Mouse (Mus musculus): ENCODE measurements around the gene Ano4. TPM values are rescaled to one million over a fixed set of nuclear protein-coding genes. Genes with fewer than 3 reads are reported as not detected.

Gene Ano4
- total and polyA plus RNA-seq, 3 experiments, result 4.3 to 7.5 (median 7.2) TPM

DNA sequence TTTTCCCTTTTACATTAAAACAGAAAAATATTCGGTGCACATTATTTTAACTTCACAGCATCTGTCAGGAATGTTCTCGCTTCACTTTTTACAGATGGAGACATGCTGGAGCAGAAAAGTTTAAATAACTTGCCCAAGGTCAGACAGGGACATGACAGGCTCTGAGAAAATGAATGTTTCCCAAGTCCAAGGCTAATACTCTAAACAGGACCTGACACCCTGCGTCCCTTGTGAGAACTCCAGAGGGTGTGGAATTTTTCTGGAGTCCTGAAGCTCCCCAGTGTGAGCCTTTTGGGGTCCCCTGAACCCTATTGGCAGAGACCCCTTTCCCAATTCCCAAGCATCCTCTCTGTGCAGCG is 451 bp downstream of the Ano4 start:
- DNase-seq, result no peak
- TF ChIP-seq CTCF (IDR thresholded peaks at IDR 0.05) (no peak), POLR2A (IDR thresholded peaks at IDR 0.05; ENCODE audit: insufficient read depth, low read depth, low read length) (no peak), EP300 (IDR thresholded peaks at IDR 0.05; ENCODE audit: insufficient read depth, low read depth, low read length) (no peak)
- H3K9ac ChIP-seq (ENCODE audit: low read depth, low read length), result peak overlapping the region; percentile 69
- H3K79me2 ChIP-seq (replicated peaks; ENCODE audit: control insufficient read depth, insufficient read depth, low read length), result no peaks in the 10 kb centered on the region
- peak overlapping the region; percentile 57 for H3K27ac ChIP-seq
- intact Hi-C loops (cut with DNase I), result no loop called here
- H3K36me3 ChIP-seq (ENCODE audit: control insufficient read depth, insufficient read depth, low read length), result peaks cover 2% of the 10 kb centered on the region; the same call in 1 of the 2 replicates
- H3K4me3 ChIP-seq, result peak overlapping the region; percentile 54
- peaks cover 1% of the 10 kb centered on the region for H3K4me1 ChIP-seq (ENCODE audit: control insufficient read depth, insufficient read depth, low read length)
- no peaks in the 10 kb centered on the region for H3K27me3 ChIP-seq (ENCODE audit: control insufficient read depth, insufficient read depth, low read length)
- WGBS, result 8% methylated on average over 4 of the region's 4 CpGs

DNA sequence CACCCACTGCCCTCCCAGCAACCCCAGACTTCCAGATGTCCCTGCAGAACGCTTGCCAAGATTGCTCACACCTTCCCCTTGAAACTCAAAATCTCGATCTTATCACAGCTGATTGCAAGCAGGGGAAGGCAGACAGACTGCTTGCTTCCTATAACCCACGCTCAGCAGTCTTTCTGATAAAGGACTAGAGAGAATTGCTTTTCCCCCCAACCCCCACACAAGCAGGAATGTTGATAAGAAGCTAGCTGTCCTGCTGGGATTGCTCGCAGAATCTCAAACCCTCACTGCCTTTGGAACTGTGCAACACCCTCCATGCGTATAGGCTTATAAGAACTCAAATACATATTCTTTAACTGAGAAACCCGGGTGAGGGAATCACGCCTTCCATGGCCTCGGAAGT is 846 bp downstream of the Ano4 start:
- intact Hi-C loops (cut with DNase I), result no loop called here
- no peaks in the 10 kb centered on the region for H3K79me2 ChIP-seq (replicated peaks; ENCODE audit: control insufficient read depth, insufficient read depth, low read length)
- peaks cover 2% of the 10 kb centered on the region; the same call in 1 of the 2 replicates for H3K36me3 ChIP-seq (ENCODE audit: control insufficient read depth, insufficient read depth, low read length)
- DNase-seq, result peak in 1 of 2 experiments; percentile 6
- peak overlapping the region; percentile 57 for H3K27ac ChIP-seq
- H3K9ac ChIP-seq (ENCODE audit: low read depth, low read length), result no peak overlapping the region
- H3K27me3 ChIP-seq (ENCODE audit: control insufficient read depth, insufficient read depth, low read length), result no peaks in the 10 kb centered on the region
- WGBS, result 14% methylated on average over 8 of the region's 8 CpGs
- TF ChIP-seq CTCF (IDR thresholded peaks at IDR 0.05), result no peak
- no peak for TF ChIP-seq EP300 (IDR thresholded peaks at IDR 0.05; ENCODE audit: insufficient read depth, low read depth, low read length)
- no peak for TF ChIP-seq POLR2A (IDR thresholded peaks at IDR 0.05; ENCODE audit: insufficient read depth, low read depth, low read length)
- peaks cover 1% of the 10 kb centered on the region for H3K4me1 ChIP-seq (ENCODE audit: control insufficient read depth, insufficient read depth, low read length)
- H3K4me3 ChIP-seq, result peak overlapping the region; percentile 54; the same call in 1 of the 2 replicates

DNA sequence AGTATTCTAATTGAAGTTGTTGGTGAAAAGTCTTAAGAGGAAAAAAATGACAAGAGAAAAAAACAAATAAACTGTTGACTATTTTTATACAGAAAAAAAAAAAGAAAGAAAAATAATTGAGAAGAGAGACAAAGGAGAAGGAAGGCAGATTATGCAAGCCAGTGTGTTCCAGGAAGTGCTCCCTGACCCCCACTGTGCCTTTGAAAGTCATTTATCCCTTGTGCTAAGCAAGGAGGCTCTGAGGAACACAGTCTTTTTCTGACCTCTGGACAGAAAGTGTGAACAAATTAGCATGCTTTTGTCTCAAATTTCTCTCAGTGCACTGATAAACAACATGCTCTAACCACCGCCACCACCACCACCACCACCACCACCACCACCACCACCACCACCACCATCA is 14.3 kb downstream of the Ano4 start:
- no peaks in the 10 kb centered on the region for H3K4me1 ChIP-seq (ENCODE audit: control insufficient read depth, insufficient read depth, low read length)
- intact Hi-C loops (cut with DNase I), result no loop called here
- H3K9ac ChIP-seq (ENCODE audit: low read depth, low read length), result no peak overlapping the region
- no peaks in the 10 kb centered on the region; the same call in 1 of the 2 replicates for H3K79me2 ChIP-seq (replicated peaks; ENCODE audit: control insufficient read depth, insufficient read depth, low read length)
- WGBS, result 71% methylated on average over 1 of the region's 1 CpGs
- no peak overlapping the region for H3K27ac ChIP-seq
- no peaks in the 10 kb centered on the region for H3K36me3 ChIP-seq (ENCODE audit: control insufficient read depth, insufficient read depth, low read length)
- no peak overlapping the region for H3K4me3 ChIP-seq
- no peak for TF ChIP-seq POLR2A (IDR thresholded peaks at IDR 0.05; ENCODE audit: insufficient read depth, low read depth, low read length)
- TF ChIP-seq CTCF (IDR thresholded peaks at IDR 0.05), result no peak
- no peak for TF ChIP-seq EP300 (IDR thresholded peaks at IDR 0.05; ENCODE audit: insufficient read depth, low read depth, low read length)
- DNase-seq, result no peak
- H3K27me3 ChIP-seq (ENCODE audit: control insufficient read depth, insufficient read depth, low read length), result no peaks in the 10 kb centered on the region

DNA sequence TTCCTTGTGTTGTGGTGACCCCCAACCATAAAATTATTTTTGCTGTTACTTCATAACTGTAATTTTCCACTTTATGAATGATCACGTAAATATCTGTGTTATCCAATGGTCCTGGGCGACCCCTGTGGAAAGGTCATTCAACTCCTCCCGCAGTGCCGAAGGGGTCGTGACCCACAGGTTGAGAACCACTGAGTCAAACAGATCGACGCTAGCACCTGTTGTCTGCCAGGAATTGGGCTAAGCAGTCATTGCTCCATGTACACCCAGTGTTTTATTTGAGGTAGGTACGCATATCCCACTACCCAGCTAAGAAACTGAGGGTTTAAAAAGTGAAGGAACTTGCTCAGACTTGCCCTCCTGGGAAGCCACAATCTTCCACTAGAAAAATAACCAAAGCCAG is 14.8 kb downstream of the Ano4 start:
- no peak overlapping the region for H3K4me3 ChIP-seq
- intact Hi-C loops (cut with DNase I), result loop anchor here (5.0 kb wide), 1 partner anchor 302 kb away; no protein-coding TSS in a partner anchor

DNA sequence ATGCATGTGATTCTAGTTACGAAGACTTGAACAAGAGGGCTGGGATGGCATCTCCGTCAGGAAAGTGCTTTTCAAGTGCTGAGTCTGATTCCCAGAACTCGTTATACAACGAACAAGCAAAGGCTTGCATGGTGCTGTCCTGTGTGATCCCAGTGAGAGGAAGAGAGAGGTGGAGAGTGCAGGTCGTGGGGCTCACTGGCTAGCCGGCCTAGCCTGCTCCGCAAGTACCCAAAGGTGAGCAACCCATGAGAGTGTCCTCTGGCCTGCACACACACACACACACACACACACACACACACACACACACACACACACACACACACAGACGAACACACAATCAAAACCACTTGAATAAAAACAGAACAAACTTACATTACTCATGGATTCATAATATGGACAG is 15.7 kb downstream of the Ano4 start:
- DNase-seq, result no peak
- Histone ChIP-seq H3K27me3 (ENCODE audit: control insufficient read depth, insufficient read depth, low read length) (no peaks in the 10 kb centered on the region), H3K27ac (no peak overlapping the region), H3K36me3 (ENCODE audit: control insufficient read depth, insufficient read depth, low read length) (no peaks in the 10 kb centered on the region), H3K79me2 (replicated peaks; ENCODE audit: control insufficient read depth, insufficient read depth, low read length) (no peaks in the 10 kb centered on the region; the same call in 1 of the 2 replicates), H3K4me3 (no peak overlapping the region), H3K4me1 (ENCODE audit: control insufficient read depth, insufficient read depth, low read length) (no peaks in the 10 kb centered on the region), H3K9ac (ENCODE audit: low read depth, low read length) (no peak overlapping the region)
- TF ChIP-seq CTCF (IDR thresholded peaks at IDR 0.05) (no peak), POLR2A (IDR thresholded peaks at IDR 0.05; ENCODE audit: insufficient read depth, low read depth, low read length) (no peak), EP300 (IDR thresholded peaks at IDR 0.05; ENCODE audit: insufficient read depth, low read depth, low read length) (no peak)
- intact Hi-C loops (cut with DNase I), result loop anchor here (5.0 kb wide), 1 partner anchor 303 kb away; no protein-coding TSS in a partner anchor
- 73% methylated on average over 8 of the region's 8 CpGs for WGBS

More for the DNA sequence above, 14.8 kb downstream of the Ano4 start:
- Histone ChIP-seq H3K79me2 (replicated peaks; ENCODE audit: control insufficient read depth, insufficient read depth, low read length) (no peaks in the 10 kb centered on the region; the same call in 1 of the 2 replicates), H3K4me1 (ENCODE audit: control insufficient read depth, insufficient read depth, low read length) (no peaks in the 10 kb centered on the region), H3K9ac (ENCODE audit: low read depth, low read length) (no peak overlapping the region), H3K36me3 (ENCODE audit: control insufficient read depth, insufficient read depth, low read length) (no peaks in the 10 kb centered on the region), H3K27me3 (ENCODE audit: control insufficient read depth, insufficient read depth, low read length) (no peaks in the 10 kb centered on the region), H3K27ac (no peak overlapping the region)
- no peak for TF ChIP-seq CTCF (IDR thresholded peaks at IDR 0.05)
- no peak for TF ChIP-seq POLR2A (IDR thresholded peaks at IDR 0.05; ENCODE audit: insufficient read depth, low read depth, low read length)
- no peak for TF ChIP-seq EP300 (IDR thresholded peaks at IDR 0.05; ENCODE audit: insufficient read depth, low read depth, low read length)
- WGBS, result 78% methylated on average over 8 of the region's 8 CpGs
- no peak for DNase-seq

DNA sequence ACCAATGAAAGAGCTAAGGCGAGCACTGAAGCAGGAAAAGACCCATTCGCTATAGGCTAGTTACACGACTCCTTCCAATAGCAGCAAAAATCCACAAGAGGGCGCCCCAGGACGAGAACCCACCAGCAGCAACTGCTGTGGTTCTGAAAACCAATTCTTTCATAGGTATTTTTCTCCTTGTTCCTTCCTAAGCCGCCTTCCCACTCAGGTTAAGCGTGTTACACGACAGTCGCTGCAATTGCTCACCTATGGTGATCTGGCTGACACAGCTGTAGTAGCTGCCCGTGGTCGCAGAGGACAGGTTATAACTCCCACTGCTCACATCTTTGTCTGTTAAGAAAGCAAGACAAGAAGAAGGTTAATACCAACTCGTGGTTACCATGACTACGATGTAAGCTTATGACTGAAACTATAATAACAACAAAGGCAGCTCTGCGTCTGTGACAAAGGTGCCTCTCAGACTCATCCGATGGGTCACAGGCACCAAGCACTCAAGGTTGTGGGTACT is 17.5 kb downstream of the Ano4 start:
- 31% methylated on average over 15 of the region's 15 CpGs for WGBS
- no peaks in the 10 kb centered on the region for H3K27me3 ChIP-seq (ENCODE audit: control insufficient read depth, insufficient read depth, low read length)
- DNase-seq, result peak; percentile 36 to 66
- intact Hi-C loops (cut with DNase I), result loop anchor here (1.0 to 5.0 kb wide), 2 partner anchors 56 to 305 kb away; no protein-coding TSS in a partner anchor
- no peak overlapping the region for H3K27ac ChIP-seq
- H3K4me3 ChIP-seq, result no peak overlapping the region
- H3K4me1 ChIP-seq (ENCODE audit: control insufficient read depth, insufficient read depth, low read length), result no peaks in the 10 kb centered on the region
- H3K9ac ChIP-seq (ENCODE audit: low read depth, low read length), result no peak overlapping the region
- no peak for TF ChIP-seq EP300 (IDR thresholded peaks at IDR 0.05; ENCODE audit: insufficient read depth, low read depth, low read length)
- TF ChIP-seq CTCF (IDR thresholded peaks at IDR 0.05), result peak; percentile 97
- H3K36me3 ChIP-seq (ENCODE audit: control insufficient read depth, insufficient read depth, low read length), result no peaks in the 10 kb centered on the region
- H3K79me2 ChIP-seq (replicated peaks; ENCODE audit: control insufficient read depth, insufficient read depth, low read length), result no peaks in the 10 kb centered on the region; the same call in 1 of the 2 replicates

Data from heart, adult 2 months (tissue).